Mouse (Mus musculus) MEL (cell line): Measurements from ENCODE around the gene Psma2.

Experiments used
- BHLHE40 ChIP-seq: IDR thresholded peaks from 2 replicates; pipeline ENCODE4 v1.6.1; 2012; ENCODE audit warnings: low read depth, mild to moderate bottlenecking, inconsistent platforms, low read length, improper control_type of control experiment, borderline replicate concordance
- CHD1 ChIP-seq: IDR thresholded peaks from 2 replicates; pipeline ENCODE4 v1.6.1; 2012; ENCODE audit warnings: low read depth, mild to moderate bottlenecking, inconsistent platforms, low read length, improper control_type of control experiment
- CTCF ChIP-seq, 3 experiments: IDR thresholded peaks in 2 of 3; conservative IDR thresholded peaks in 1 of 3; 2 replicates each; pipeline ENCODE4 v1.5.1; 2011 to 2012; ENCODE audit warnings: low read length in 3 of 3, low read depth in 2 of 3, mild to moderate bottlenecking in 2 of 3, improper control_type of control experiment in 1 of 3, inconsistent platforms in 1 of 3, mixed read lengths in 1 of 3, moderate library complexity in 1 of 3; ENCODE audit not compliant: control insufficient read depth in 1 of 3, insufficient read depth in 1 of 3, poor library complexity in 1 of 3, severe bottlenecking in 1 of 3
- GABPA ChIP-seq: IDR thresholded peaks from 2 replicates; pipeline ENCODE4 v1.6.1; 2012; ENCODE audit warnings: low read depth, mild to moderate bottlenecking, inconsistent platforms, low read length, improper control_type of control experiment, moderate library complexity
- MAFK ChIP-seq: IDR thresholded peaks from 2 replicates; pipeline ENCODE4 v1.6.1; 2011; ENCODE audit warnings: low read depth, mild to moderate bottlenecking, low read length, improper control_type of control experiment, borderline replicate concordance
- SIN3A ChIP-seq: IDR thresholded peaks from 2 replicates; pipeline ENCODE4 v1.6.1; 2012; ENCODE audit warnings: low read length, improper control_type of control experiment, inconsistent platforms

- TF ChIP-seq CTCF (IDR thresholded peaks at IDR 0.05 in 2 of 3, conservative IDR thresholded peaks at IDR 0.05 in 1 of 3; ENCODE audit: control insufficient read depth in 1 of 3, insufficient read depth in 1 of 3, low read depth in 2 of 3, low read length in 3 of 3, poor library complexity in 1 of 3, severe bottlenecking in 1 of 3) (no peak), BHLHE40 (no peak), MAFK (no peak), SIN3A (no peak), CHD1 (no peak), GABPA (no peak)
Measured at GRCm38 (mm10) chr13:14667107-14667506, 54.1 kb downstream of the Psma2 start.
